In the genomic region with DNA sequence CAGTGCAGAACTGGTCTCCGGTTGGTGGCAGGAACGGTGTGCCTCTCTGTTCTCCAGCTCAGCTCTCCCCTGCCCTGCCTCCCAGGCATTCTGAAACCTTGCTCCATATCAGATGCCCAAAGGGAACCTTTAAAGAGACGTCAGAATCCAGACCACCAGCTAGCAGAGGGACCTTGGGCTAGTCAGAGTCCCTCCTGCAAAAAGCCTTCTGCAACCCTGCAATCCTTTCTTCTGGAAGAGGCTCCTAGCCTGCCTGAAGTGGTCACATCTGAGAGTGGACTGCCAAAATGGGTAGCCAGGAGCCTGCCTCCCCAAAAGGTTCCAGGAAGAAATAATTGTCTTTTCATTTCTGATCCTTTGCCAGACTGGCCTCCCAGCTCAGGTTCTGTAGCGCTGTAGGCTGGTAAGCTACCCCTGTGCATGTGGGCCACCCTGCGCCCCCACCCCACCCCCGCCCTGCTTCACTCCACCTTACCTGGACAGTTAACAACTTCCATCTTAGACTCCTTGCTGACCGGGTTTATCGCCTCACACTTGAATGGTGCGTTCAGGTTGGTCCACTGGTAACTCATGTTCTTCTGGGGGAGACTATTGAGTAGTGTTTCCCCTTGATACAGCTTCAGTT, we compare ENCODE assay signal across 34 mouse cellular contexts. TPM values are rescaled to one million over a fixed set of nuclear protein-coding genes. Genes with fewer than 3 reads are reported as not detected.
DNase-seq lines count a peak whose midpoint lies in the region; ATAC-seq and TF ChIP-seq lines count a peak whose summit lies in the region.
"Had no signal": no experiment of that assay in that cellular context is flagged by ENCODE, and none has a peak within 500 bp of the region (broad histone marks: within the 10 kb centered on the region; RNA-seq: fewer than 3 reads in every experiment).

No protein-coding gene starts in this region.

- H3K9me3 ChIP-seq in embryonic facial prominence, embryonic 10.5 days, result no peaks in the 10 kb centered on the region
- H3K9me3 ChIP-seq in stomach, postnatal 0 days (ENCODE audit: control insufficient read depth, low read length), result no peaks in the 10 kb centered on the region
- H3K9me3 ChIP-seq: embryonic facial prominence, embryonic 12.5 days; forebrain, embryonic 12.5 days; limb, embryonic 15.5 days; liver, embryonic 13.5 days; midbrain, embryonic 13.5 days; neural tube, embryonic 15.5 days had no signal

- 91% methylated on average over 9 of the region's 9 CpGs for WGBS in thymus, adult 2 months
- WGBS in embryonic facial prominence, embryonic 10.5 days, result 86% methylated on average over 9 of the region's 9 CpGs
- 88% methylated on average over 9 of the region's 9 CpGs for WGBS in stomach, postnatal 0 days

- no peak for TF ChIP-seq CTCF in gastrocnemius, adult 2 months (IDR thresholded peaks at IDR 0.05)
- TF ChIP-seq CTCF in thymus, adult 2 months (IDR thresholded peaks at IDR 0.05; ENCODE audit: borderline replicate concordance, control insufficient read depth, extremely low read depth, insufficient read depth, low read length, poor library complexity), result no peak
- TF ChIP-seq CTCF in stomach, postnatal 0 days (IDR thresholded peaks at IDR 0.05; ENCODE audit: low read depth), result no peak

- TF ChIP-seq POLR2A in thymus, adult 2 months (IDR thresholded peaks at IDR 0.05; ENCODE audit: control insufficient read depth, extremely low read depth, insufficient read depth, low read length, poor library complexity), result no peak

- peak overlapping the region; percentile 20; the same call in 1 of the 2 replicates for H3K27ac ChIP-seq in gastrocnemius, adult 2 months
- peak overlapping the region; percentile 76 for H3K27ac ChIP-seq in thymus, adult 2 months (ENCODE audit: control insufficient read depth, insufficient read depth, low read length)
- peak overlapping the region; percentile 66; the same call in 1 of the 2 replicates for H3K27ac ChIP-seq in embryonic facial prominence, embryonic 10.5 days (replicated peaks)
- no peak overlapping the region for H3K27ac ChIP-seq in stomach, postnatal 0 days (replicated peaks)
- H3K27ac ChIP-seq: forebrain, embryonic 12.5 days; hindbrain, embryonic 14.5 days; kidney, postnatal 0 days; limb, embryonic 15.5 days; liver, embryonic 13.5 days; midbrain, embryonic 13.5 days; neural tube, embryonic 15.5 days had no signal

- H3K4me1 ChIP-seq in thymus, adult 2 months (replicated peaks; ENCODE audit: control insufficient read depth, insufficient read depth, low read length), result peaks cover 67% of the 10 kb centered on the region
- peaks cover 28% of the 10 kb centered on the region for H3K4me1 ChIP-seq in embryonic facial prominence, embryonic 10.5 days
- no peaks in the 10 kb centered on the region; the same call in 1 of the 2 replicates for H3K4me1 ChIP-seq in stomach, postnatal 0 days (replicated peaks; ENCODE audit: control insufficient read depth, insufficient read depth)
- H3K4me1 ChIP-seq: liver, embryonic 13.5 days; megakaryocyte, embryonic 14.5 days had no signal

- TF ChIP-seq EP300 in stomach, postnatal 0 days (optimal IDR thresholded peaks at IDR 0.05), result no peak

- H3K4me2 ChIP-seq in stomach, postnatal 0 days (replicated peaks; ENCODE audit: low read depth), result no peak overlapping the region
- H3K4me2 ChIP-seq: embryonic facial prominence, embryonic 12.5 days; forebrain, embryonic 12.5 days; heart, embryonic 11.5 days; hindbrain, embryonic 14.5 days; limb, embryonic 15.5 days; liver, embryonic 13.5 days; midbrain, embryonic 13.5 days; neural tube, embryonic 15.5 days had no signal

- no peaks in the 10 kb centered on the region for H3K27me3 ChIP-seq in thymus, adult 2 months (ENCODE audit: control insufficient read depth, insufficient read depth, low read length)
- no peaks in the 10 kb centered on the region for H3K27me3 ChIP-seq in embryonic facial prominence, embryonic 10.5 days (replicated peaks; ENCODE audit: low read depth, poor library complexity, severe bottlenecking)
- H3K27me3 ChIP-seq in stomach, postnatal 0 days (ENCODE audit: control insufficient read depth, insufficient read depth, low read length), result no peaks in the 10 kb centered on the region
- H3K27me3 ChIP-seq: embryonic facial prominence, embryonic 12.5 days; limb, embryonic 15.5 days; midbrain, embryonic 13.5 days; neural tube, embryonic 15.5 days had no signal

- no peak overlapping the region for H3K9ac ChIP-seq in stomach, postnatal 0 days (ENCODE audit: low read length)
- H3K9ac ChIP-seq: embryonic facial prominence, embryonic 12.5 days; forebrain, embryonic 12.5 days; hindbrain, embryonic 14.5 days; limb, embryonic 15.5 days; liver, embryonic 13.5 days; midbrain, embryonic 13.5 days; neural tube, embryonic 15.5 days had no signal

- peaks cover 10% of the 10 kb centered on the region; the same call in 1 of the 2 replicates for H3K36me3 ChIP-seq in thymus, adult 2 months (ENCODE audit: control insufficient read depth, insufficient read depth, low read length)
- no peaks in the 10 kb centered on the region for H3K36me3 ChIP-seq in embryonic facial prominence, embryonic 10.5 days (replicated peaks)
- H3K36me3 ChIP-seq in stomach, postnatal 0 days (ENCODE audit: control insufficient read depth, insufficient read depth, low read length), result no peaks in the 10 kb centered on the region
- H3K36me3 ChIP-seq: embryonic facial prominence, embryonic 12.5 days; forebrain, embryonic 12.5 days; limb, embryonic 15.5 days; liver, embryonic 13.5 days; midbrain, embryonic 13.5 days; neural tube, embryonic 15.5 days had no signal

- intact Hi-C loops in gastrocnemius, adult 2 months (cut with DNase I), result no loop called here
- intact Hi-C loops in gastrocnemius, postnatal 14 days (cut with DNase I; ENCODE audit: low total_unique reads), result no loop called here

- ATAC-seq in stomach, postnatal 0 days (ENCODE audit: low FRiP score, low TSS enrichment), result no peak
- ATAC-seq in erythroid progenitor cell, adult 5-6 weeks (replicated peaks; ENCODE audit: low FRiP score, poor library complexity, severe bottlenecking), result no peak
- ATAC-seq: lung, postnatal 0 days; midbrain, embryonic 13.5 days; Patski had no signal

- no peak overlapping the region for H3K4me3 ChIP-seq in gastrocnemius, adult 2 months
- H3K4me3 ChIP-seq in thymus, adult 2 months (ENCODE audit: control insufficient read depth, insufficient read depth, low read length), result no peak overlapping the region
- H3K4me3 ChIP-seq in embryonic facial prominence, embryonic 10.5 days, result no peak overlapping the region
- H3K4me3 ChIP-seq in stomach, postnatal 0 days (ENCODE audit: low read depth, low read length), result no peak overlapping the region
- H3K4me3 ChIP-seq: embryonic facial prominence, embryonic 12.5 days; forebrain, embryonic 12.5 days; limb, embryonic 15.5 days; liver, embryonic 13.5 days; megakaryocyte, embryonic 14.5 days; midbrain, embryonic 13.5 days; neural tube, embryonic 15.5 days had no signal

- no peak for DNase-seq in gastrocnemius, adult 2 months
- DNase-seq in gastrocnemius, postnatal 14 days, result no peak
- DNase-seq in thymus, adult 2 months, result no peak
- no peak for DNase-seq in thymus, postnatal 14 days
- no peak for DNase-seq in embryonic facial prominence, embryonic 10.5 days (ENCODE audit: low spot score)
- no peak for DNase-seq in stomach, postnatal 0 days (ENCODE audit: low spot score)
- DNase-seq: adrenal gland, postnatal 10 days; cerebellum, adult 8-10 months; cerebellum, postnatal 25 days; gastrocnemius, postnatal 25 days; heart, adult 18-20 months; heart, postnatal 4 days; kidney, adult 2 months; kidney, postnatal 4 days; left cerebral cortex, postnatal 4 days; liver, embryonic 13.5 days; lung, adult 18-20 months; retina, postnatal 1 day; right cerebral cortex, postnatal 14 days had no signal

RNA-seq across cellular contexts. Expression of a gene that starts 5.1 kb away (rescaled TPM):
- total RNA-seq in gastrocnemius, adult 2 months (2021), result not detected
- total RNA-seq in gastrocnemius, postnatal 14 days (2021), result under 1 TPM in 1 of 2 experiments, not detected in 1; 0.18 TPM
- polyA plus RNA-seq in thymus, adult 2 months (2012; rRNA removed), result 97.5 and 117 TPM in 2 replicates
- not detected in 2 replicates for polyA plus RNA-seq in embryonic facial prominence, embryonic 10.5 days (2016; fragmentation: Nextera tagmentation; extraction: Ambion mirVana)
- 0.17 TPM in 1 of 2 replicates, not detected in the other for polyA plus RNA-seq in stomach, postnatal 0 days (2015; fragmentation: Nextera tagmentation; extraction: Ambion mirVana)
- total RNA-seq in erythroid progenitor cell, adult 5-6 weeks (2015; ENCODE audit: low replicate concordance), result 8.6 and 17.6 TPM in 2 replicates
- 22.8 and 28.4 TPM in 2 replicates for total RNA-seq in erythroid progenitor cell, adult 5-6 weeks (2017; ENCODE audit: low replicate concordance)
- total RNA-seq: layer of hippocampus, adult 8-10 months; layer of hippocampus, postnatal 25 days; MEL had no signal
- polyA plus RNA-seq: embryonic facial prominence, embryonic 12.5 days; forebrain, embryonic 12.5 days; hindbrain, embryonic 14.5 days; kidney, postnatal 0 days; limb, embryonic 15.5 days; liver, embryonic 13.5 days; neural tube, embryonic 15.5 days; Patski had no signal

Comparison
In these comparisons a context has a peak if more than half of its experiments do, and no peak if none do; other contexts are left out.
1. RNA of a gene that starts 5.1 kb away (total RNA-seq): 8.6 to 28.4 TPM in erythroid progenitor cell, adult 5-6 weeks; 0.18 TPM in gastrocnemius, postnatal 14 days and not detected in gastrocnemius, adult 2 months; every median in the first group is over 4 times any median in the second.